Mouse (Mus musculus) cerebellum, adult 2 months (tissue): ENCODE results near the gene Mettl13. TPM values are rescaled to one million over a fixed set of nuclear protein-coding genes. Genes with fewer than 3 reads are reported as not detected.
A peak's percentile ranks its signal among the peaks of the same experiment; 100 is the strongest.

Source experiments
- DNase-seq, 2 experiments: peaks; one replicate each; pipeline ENCODE4 v3.0.0; 2021
- H3K27ac ChIP-seq: fragments of 200-500 bp; 2 replicates; pipeline ENCODE4 v1.5.1; 2012; ENCODE audit warnings: low read length, control low read depth, inconsistent platforms; ENCODE audit not compliant: insufficient read depth
- H3K27me3 ChIP-seq: fragments of 200-500 bp; 2 replicates; pipeline ENCODE4 v1.6.1; 2012; ENCODE audit warnings: inconsistent platforms, mild to moderate bottlenecking, low read length, moderate library complexity; ENCODE audit not compliant: control insufficient read depth, insufficient read depth
- H3K4me1 ChIP-seq: fragments of 200-500 bp; 2 replicates; pipeline ENCODE4 v1.6.1; 2011; ENCODE audit warnings: low read length; ENCODE audit not compliant: control insufficient read depth, insufficient read depth
- H3K4me3 ChIP-seq: fragments of 200-500 bp; replicated peaks from 2 replicates; pipeline ENCODE3; 2011; ENCODE audit warnings: mild to moderate bottlenecking, low read depth, low read length, control low read depth; ENCODE audit not compliant: insufficient read depth
- CTCF ChIP-seq: fragments of 200-500 bp; IDR thresholded peaks from 2 replicates; pipeline ENCODE4 v1.5.1; 2011; ENCODE audit warnings: low read depth, mild to moderate bottlenecking, control low read depth, low read length, moderate library complexity, borderline replicate concordance; ENCODE audit not compliant: insufficient read depth
- POLR2A ChIP-seq: fragments of 200-500 bp; IDR thresholded peaks from 2 replicates; pipeline ENCODE4 v1.6.1; 2011; ENCODE audit warnings: low read length, control low read depth, borderline replicate concordance; ENCODE audit not compliant: insufficient read depth
- WGBS: fragments of 180-500 bp; shearing (Covaris S2); methylation state at CpG from one replicate; pipeline ENCODE4 v1.1.7; 2018; 5-methylcytosine and 5-hydroxymethylcytosine counted together
- polyA plus RNA-seq: library from polyadenylated mRNA; depleted of rRNA; stranded (reverse); fragments of >200 nt; gene quantifications from 2 replicates; pipeline ENCODE4 v1.2.3, GENCODE M21; 2012; rRNA removed

The Mettl13 gene
- 10.3 and 10.6 TPM in 2 replicates for polyA plus RNA-seq

DNA sequence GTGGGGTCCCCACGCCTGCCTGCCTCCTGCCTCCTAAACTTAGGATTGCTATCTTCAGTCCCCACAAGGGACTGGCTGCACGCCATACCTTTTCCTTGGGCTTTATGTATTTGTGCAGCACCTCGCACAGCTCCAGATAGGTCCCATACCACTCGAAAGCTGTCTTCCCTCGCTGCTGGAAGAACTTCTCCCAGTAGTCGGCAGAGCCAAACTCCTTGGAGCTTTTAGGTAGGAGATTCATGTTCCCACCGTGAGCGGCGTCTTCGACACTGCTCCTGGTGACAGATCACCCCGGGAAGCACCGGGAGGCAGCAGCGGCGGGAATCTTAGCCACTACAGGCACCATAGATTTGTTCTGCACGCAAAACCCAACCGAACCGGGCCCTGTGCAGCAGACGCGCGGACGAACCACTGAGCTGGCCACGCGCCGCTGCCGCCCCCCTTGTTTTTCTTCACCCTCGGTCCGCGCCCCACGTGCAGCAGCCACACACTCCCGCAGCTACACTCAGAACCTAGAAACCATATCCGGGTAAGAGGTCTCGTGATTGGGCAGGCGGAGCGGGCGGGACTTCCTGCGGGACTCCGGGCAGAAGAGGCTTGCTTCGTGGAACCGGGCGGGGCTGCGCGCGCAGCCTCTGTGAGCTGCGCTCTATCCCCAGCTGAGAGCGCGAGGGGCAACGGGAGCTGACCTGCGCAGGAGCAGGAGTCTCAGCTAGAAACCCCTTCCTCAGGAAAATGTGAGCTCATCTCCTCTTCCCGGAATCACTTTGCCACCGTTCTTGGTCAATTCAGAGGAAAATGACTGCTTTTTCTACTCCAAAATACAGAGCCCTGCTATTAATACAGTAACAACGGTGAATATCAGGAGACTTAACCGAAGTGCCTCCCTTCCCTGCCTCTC, at the start of gene Mettl13:
TSS of gene Mettl13 (minus strand) at position 536 of the 901 bp plus-strand sequence.
- peak within 1 kb of the TSS; percentile 71 for H3K4me3 ChIP-seq
- peak; percentile 85 to 91 for DNase-seq
- under 1% methylated on average over 52 of the region's 52 CpGs for WGBS
- peaks cover 2% of the 10 kb centered on the region; the same call in 1 of the 2 replicates for H3K4me1 ChIP-seq
- peak within 1 kb of the TSS; percentile 44 for H3K27ac ChIP-seq
- TF ChIP-seq POLR2A (peak; percentile 97), CTCF (no peak)
- H3K27me3 ChIP-seq: no peaks in the 10 kb centered on the region

DNA sequence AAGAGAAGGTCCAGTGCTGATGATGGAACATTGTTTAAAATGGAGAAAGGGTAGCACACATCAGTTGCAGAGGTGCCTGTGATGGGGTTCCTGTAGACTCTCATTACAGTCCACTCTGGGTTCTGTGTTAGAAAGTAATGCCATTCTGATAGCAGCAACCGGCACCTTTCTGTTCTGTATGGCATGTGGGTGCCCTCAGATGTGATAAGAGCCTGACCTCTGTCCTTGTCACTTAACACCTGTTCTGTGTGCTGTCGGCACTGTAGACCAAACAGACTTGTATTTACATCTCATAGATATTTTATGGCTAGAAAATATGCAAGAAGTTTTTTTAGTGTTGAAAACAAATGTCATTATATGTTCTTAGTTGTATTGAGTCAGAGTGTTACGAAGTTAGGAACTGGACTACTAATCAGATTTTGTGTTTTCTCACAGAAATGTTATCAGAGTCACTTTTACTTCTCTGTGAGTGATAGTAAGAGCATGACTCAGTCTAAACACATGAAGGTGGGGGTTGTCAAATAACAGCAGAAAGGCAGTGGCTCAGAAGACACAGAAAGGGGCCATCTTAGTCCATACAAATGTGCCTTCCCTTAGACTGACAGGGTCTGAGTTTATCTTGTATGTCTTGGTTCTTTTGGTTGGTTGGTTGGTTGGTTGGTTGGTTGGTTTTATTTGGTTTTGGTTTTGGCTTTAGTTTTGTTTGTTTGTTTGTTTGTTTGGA, 49.2 kb upstream of the Mettl13 start:
- DNase-seq: no peak
- Histone ChIP-seq H3K27me3 (no peaks in the 10 kb centered on the region), H3K4me3 (no peak overlapping the region), H3K27ac (no peak overlapping the region), H3K4me1 (no peaks in the 10 kb centered on the region)
- WGBS: 93% methylated on average over 3 of the region's 3 CpGs
- no peak for TF ChIP-seq POLR2A
- TF ChIP-seq CTCF: no peak

GRCm38 (mm10) chr1:162590415-162590997, 42.2 kb upstream of the Mettl13 start:
- TF ChIP-seq CTCF: no peak
- no peak for TF ChIP-seq POLR2A
- Histone ChIP-seq H3K27ac (no peak overlapping the region), H3K27me3 (no peaks in the 10 kb centered on the region), H3K4me3 (no peak overlapping the region), H3K4me1 (no peaks in the 10 kb centered on the region)
- DNase-seq: no peak
- WGBS: 79% methylated on average over 8 of the region's 8 CpGs

GRCm38 (mm10) chr1:162589443-162589842, 41.1 kb upstream of the Mettl13 start:
- no peak overlapping the region for H3K27ac ChIP-seq

DNA sequence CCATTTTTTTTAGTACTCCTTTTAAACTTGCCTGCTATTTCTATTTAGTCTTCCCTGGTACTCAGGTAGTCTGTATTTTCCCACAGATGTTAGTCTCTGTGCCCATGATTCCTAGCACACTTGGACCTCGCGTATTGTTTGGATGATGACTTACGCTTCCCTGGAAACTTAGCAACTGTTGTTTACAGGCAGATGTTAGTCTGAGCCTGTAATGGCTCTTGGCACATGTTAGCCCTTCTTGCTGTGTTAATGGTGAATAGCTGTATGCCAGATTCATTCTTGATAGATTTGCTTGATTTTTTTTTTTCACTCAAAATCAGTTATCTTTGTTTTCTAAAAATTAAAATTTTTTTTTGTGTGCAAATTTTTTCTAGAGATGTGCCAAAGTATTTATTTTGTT, 40.3 kb upstream of the Mettl13 start:
- Histone ChIP-seq H3K27me3 (no peaks in the 10 kb centered on the region), H3K4me1 (no peaks in the 10 kb centered on the region), H3K27ac (no peak overlapping the region), H3K4me3 (no peak overlapping the region)
- DNase-seq: no peak
- TF ChIP-seq POLR2A (no peak), CTCF (no peak)
- WGBS: 44% methylated on average over 3 of the region's 3 CpGs

More at GRCm38 (mm10) chr1:162589443-162589842, 41.1 kb upstream of the Mettl13 start:
- WGBS: 27% methylated on average over 9 of the region's 9 CpGs
- Histone ChIP-seq H3K4me3 (no peak overlapping the region), H3K4me1 (no peaks in the 10 kb centered on the region), H3K27me3 (no peaks in the 10 kb centered on the region)
- no peak for DNase-seq
- TF ChIP-seq CTCF (no peak), POLR2A (no peak)

- WGBS: 90% methylated on average over 4 of the region's 4 CpGs
These were observed 37.9 kb upstream of the Mettl13 start for GRCm38 (mm10) chr1:162586282-162586681.

GRCm38 (mm10) chr1:162582884-162583283, 34.5 kb upstream of the Mettl13 start:
- Histone ChIP-seq H3K4me1 (no peaks in the 10 kb centered on the region), H3K27me3 (no peaks in the 10 kb centered on the region), H3K27ac (no peak overlapping the region), H3K4me3 (no peak overlapping the region)
- no peak for TF ChIP-seq POLR2A
- TF ChIP-seq CTCF: no peak
- DNase-seq: no peak
- 74% methylated on average over 2 of the region's 2 CpGs for WGBS

More at GRCm38 (mm10) chr1:162586282-162586681, 37.9 kb upstream of the Mettl13 start:
- H3K4me1 ChIP-seq: no peaks in the 10 kb centered on the region
- no peak overlapping the region for H3K4me3 ChIP-seq
- H3K27me3 ChIP-seq: no peaks in the 10 kb centered on the region
- TF ChIP-seq POLR2A: no peak
- no peak for TF ChIP-seq CTCF
- DNase-seq: no peak
- H3K27ac ChIP-seq: no peak overlapping the region

- TF ChIP-seq POLR2A (no peak), CTCF (no peak)
- 97% methylated on average over 3 of the region's 3 CpGs for WGBS
- DNase-seq: no peak
- Histone ChIP-seq H3K27me3 (no peaks in the 10 kb centered on the region), H3K4me1 (no peaks in the 10 kb centered on the region), H3K4me3 (no peak overlapping the region), H3K27ac (no peak overlapping the region)
These were observed 26.7 kb upstream of the Mettl13 start for GRCm38 (mm10) chr1:162575098-162575497.
